Mouse (Mus musculus) hindbrain, postnatal 0 days (tissue): ENCODE data around the gene Kng2. TPM values are rescaled to one million over a fixed set of nuclear protein-coding genes. Genes with fewer than 3 reads are reported as not detected.
"Not testable (repeated sequence)": the region's sequence is repeated elsewhere in the genome, so short reads cannot be mapped to it uniquely, and the experiment has no call there.

Experiments used
- ATAC-seq: fragments of 200-750 bp; cut with Nextera tagmentation; 2 replicates; pipeline ENCODE4 v1.8.0; 2017; ENCODE audit warnings: mild to moderate bottlenecking, moderate TSS enrichment, moderate library complexity
- DNase-seq: peaks from one replicate; pipeline ENCODE4 v3.0.0-alpha.2; 2015; ENCODE audit warnings: low spot score
- H3K27ac ChIP-seq: fragments of 300-500 bp; sonication (generic); 2 replicates; pipeline ENCODE4 v1.5.1; 2014; ENCODE audit warnings: mild to moderate bottlenecking
- H3K27me3 ChIP-seq: fragments of 300-500 bp; sonication (generic); 2 replicates; pipeline ENCODE4 v1.6.1; 2014; ENCODE audit warnings: low read length, mixed read lengths; ENCODE audit not compliant: insufficient read depth
- H3K36me3 ChIP-seq: fragments of 300-500 bp; sonication (generic); 2 replicates; pipeline ENCODE4 v1.6.1; 2014; ENCODE audit warnings: low read length, mixed read lengths; ENCODE audit not compliant: insufficient read depth
- H3K4me1 ChIP-seq: fragments of 300-500 bp; sonication (generic); 2 replicates; pipeline ENCODE4 v1.6.1; 2014; ENCODE audit warnings: antibody characterized with exemption, low read length, mixed read lengths; ENCODE audit not compliant: insufficient read depth
- H3K4me2 ChIP-seq: fragments of 300-500 bp; sonication (generic); 2 replicates; pipeline ENCODE4 v1.6.1; 2014; ENCODE audit warnings: low read depth, mild to moderate bottlenecking, low read length, moderate library complexity, mixed read lengths
- H3K4me3 ChIP-seq: fragments of 300-500 bp; sonication (generic); 2 replicates; pipeline ENCODE4 v1.5.1; 2014; ENCODE audit warnings: low read length
- H3K9ac ChIP-seq: fragments of 300-500 bp; sonication (generic); replicated peaks from 2 replicates; pipeline ENCODE4 v1.6.1; 2014; ENCODE audit warnings: mild to moderate bottlenecking, low read length, moderate library complexity, mixed read lengths
- H3K9me3 ChIP-seq: fragments of 300-500 bp; sonication (generic); 2 replicates; pipeline ENCODE4 v1.6.1; 2016; ENCODE audit warnings: low read length, mixed read lengths
- CTCF ChIP-seq: IDR thresholded peaks from 2 replicates; pipeline ENCODE4 v1.5.1; 2016; ENCODE audit warnings: antibody characterized with exemption, control low read depth, low read depth
- WGBS: fragments of 180-500 bp; shearing (Covaris S2); extraction: QIAGEN DNeasy Blood & Tissue Kit; methylation state at CpG from one replicate; pipeline ENCODE4 v1.1.7; 2014; 5-methylcytosine and 5-hydroxymethylcytosine counted together
- polyA plus RNA-seq: library from polyadenylated mRNA; unstranded; fragments of >200 nt; fragmentation: Nextera tagmentation; extraction: Ambion mirVana; gene quantifications from 2 replicates; pipeline ENCODE4 v1.2.1, GENCODE M21; 2015
- total RNA-seq: library from RNA; depleted of rRNA; stranded (reverse); fragments of >200 nt; gene quantifications from 2 replicates; pipeline ENCODE4 v1.2.3, GENCODE M21; 2014; rRNA removed

Gene Kng2
- total RNA-seq = not detected in 2 replicates
- 0.11 TPM in 2 replicates for polyA plus RNA-seq

GRCm38 (mm10) chr16:23028966-23029600 is at the start of gene Kng2:
Kng2 (minus strand) TSS chr16:23029482.
- H3K27me3 ChIP-seq, H3K4me1 ChIP-seq, H3K9ac ChIP-seq, H3K4me3 ChIP-seq, ATAC-seq, H3K36me3 ChIP-seq, H3K4me2 ChIP-seq, DNase-seq, H3K27ac ChIP-seq, H3K9me3 ChIP-seq: not testable (repeated sequence)
- 83% methylated on average over 3 of the region's 3 CpGs for WGBS

GRCm38 (mm10) chr16:23077516-23077915 is 48.2 kb upstream of the Kng2 start:
- H3K4me1 ChIP-seq, H3K4me2 ChIP-seq, DNase-seq, ATAC-seq, H3K27ac ChIP-seq, H3K9me3 ChIP-seq, H3K36me3 ChIP-seq, H3K27me3 ChIP-seq, H3K9ac ChIP-seq, H3K4me3 ChIP-seq: not testable (repeated sequence)
- WGBS = 80% methylated on average over 6 of the region's 6 CpGs

- WGBS = 75% methylated on average over 5 of the region's 5 CpGs
- not testable (repeated sequence) for H3K4me1 ChIP-seq, H3K27ac ChIP-seq, H3K9ac ChIP-seq, H3K36me3 ChIP-seq, H3K9me3 ChIP-seq, H3K4me3 ChIP-seq, ATAC-seq, DNase-seq, H3K4me2 ChIP-seq, H3K27me3 ChIP-seq
These were observed 31.6 kb upstream of the Kng2 start for GRCm38 (mm10) chr16:23060781-23061325.

- 71% methylated on average over 4 of the region's 4 CpGs for WGBS
- ATAC-seq = not testable (repeated sequence)
These were observed 30.3 kb upstream of the Kng2 start for GRCm38 (mm10) chr16:23059630-23060029.

GRCm38 (mm10) chr16:23057668-23058447 is 28.6 kb upstream of the Kng2 start, which contains the start of gene Kng1:
Kng1 (plus strand) TSS chr16:23057865.
- H3K4me2 ChIP-seq, ATAC-seq: not testable (repeated sequence)
- WGBS = 96% methylated on average over 1 of the region's 1 CpGs

More at GRCm38 (mm10) chr16:23059630-23060029, 30.3 kb upstream of the Kng2 start:
- H3K9me3 ChIP-seq, H3K4me1 ChIP-seq, H3K9ac ChIP-seq, H3K4me2 ChIP-seq, H3K27me3 ChIP-seq, DNase-seq, H3K36me3 ChIP-seq, H3K4me3 ChIP-seq, H3K27ac ChIP-seq: not testable (repeated sequence)

GRCm38 (mm10) chr16:23046319-23046718 is 17.0 kb upstream of the Kng2 start:
- Histone ChIP-seq H3K27me3 (no peaks in the 10 kb centered on the region), H3K4me1 (no peaks in the 10 kb centered on the region), H3K27ac (no peak overlapping the region), H3K4me3 (no peak overlapping the region), H3K4me2 (no peak overlapping the region), H3K9me3 (no peaks in the 10 kb centered on the region), H3K9ac (no peak overlapping the region), H3K36me3 (no peaks in the 10 kb centered on the region)
- ATAC-seq (peak; percentile 32; the same call in 1 of the 2 replicates), DNase-seq (peak; percentile 76)
- WGBS = 62% methylated on average over 5 of the region's 5 CpGs
- TF ChIP-seq CTCF = peak; percentile 71

More at GRCm38 (mm10) chr16:23057668-23058447, 28.6 kb upstream of the Kng2 start, which contains the start of gene Kng1:
- not testable (repeated sequence) for DNase-seq, H3K4me3 ChIP-seq, H3K36me3 ChIP-seq, H3K27ac ChIP-seq, H3K9me3 ChIP-seq, H3K27me3 ChIP-seq, H3K9ac ChIP-seq, H3K4me1 ChIP-seq

- no peak overlapping the region for H3K4me3 ChIP-seq
- WGBS = 67% methylated on average over 4 of the region's 4 CpGs
- H3K9ac ChIP-seq = no peak overlapping the region
- ATAC-seq (no peak), DNase-seq (no peak)
- no peak for TF ChIP-seq CTCF
- no peaks in the 10 kb centered on the region for H3K4me1 ChIP-seq
- H3K9me3 ChIP-seq = no peaks in the 10 kb centered on the region
- H3K36me3 ChIP-seq = no peaks in the 10 kb centered on the region
- H3K27ac ChIP-seq = no peak overlapping the region
- no peaks in the 10 kb centered on the region for H3K27me3 ChIP-seq
- H3K4me2 ChIP-seq = no peak overlapping the region
These were observed 11.6 kb upstream of the Kng2 start for GRCm38 (mm10) chr16:23040876-23041275.
